Mouse (Mus musculus) lung, postnatal 0 days (tissue): ENCODE data around the gene Msh3.
"Not testable (repeated sequence)": the region's sequence is repeated elsewhere in the genome, so short reads cannot be mapped to it uniquely, and the experiment has no call there.

Experiments
- CTCF ChIP-seq: IDR thresholded peaks from 2 replicates; pipeline ENCODE4 v1.5.1; 2016; ENCODE audit warnings: antibody characterized with exemption, mild to moderate bottlenecking
- EP300 ChIP-seq: IDR thresholded peaks from 2 replicates; pipeline ENCODE4 v1.6.1; 2016; ENCODE audit warnings: antibody characterized with exemption, mild to moderate bottlenecking, control low read depth

DNA sequence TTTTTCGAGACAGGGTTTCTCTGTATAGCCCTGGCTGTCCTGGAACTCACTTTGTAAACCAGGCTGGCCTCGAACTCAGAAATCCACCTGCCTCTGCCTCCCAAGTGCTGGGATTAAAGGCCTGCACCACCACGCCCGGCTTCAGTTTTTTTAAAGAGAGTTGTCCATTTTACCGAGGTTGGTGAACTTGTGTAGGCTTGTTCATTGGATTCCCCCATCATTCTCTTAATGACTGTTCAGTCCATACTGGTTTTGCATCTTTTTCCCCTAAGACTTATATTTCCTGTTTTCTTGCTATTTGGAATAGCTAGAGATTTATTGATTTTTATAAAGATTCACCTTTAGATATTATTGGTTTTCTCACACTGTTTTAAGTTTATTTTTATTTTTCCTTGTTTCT, 161.0 kb downstream of the Msh3 start:
- not testable (repeated sequence) for TF ChIP-seq EP300, CTCF
